Mouse (Mus musculus): ENCODE measurements at regions not wholly inside any gene's neighbourhood (a gene's known extent, or its start where the extent isn't known, plus 50 kb on each side); places are given as distances from the start of the nearest gene placed in this dataset.
A peak's percentile ranks its signal among the peaks of the same experiment; 100 is the strongest.

GRCm38 (mm10) chr8:10821901-10822300 is 186.4 kb downstream of the Irs2 start:
- DNase-seq: peak in 1 of 2 experiments; percentile 10

- DNase-seq: no peak
These were observed 193.8 kb downstream of the Irs2 start for GRCm38 (mm10) chr8:10814499-10814898.

GRCm38 (mm10) chr8:10812060-10812670 is 196.1 kb downstream of the Irs2 start:
- no peak for DNase-seq

- no peak for DNase-seq
These were observed 201.2 kb downstream of the Irs2 start for GRCm38 (mm10) chr8:10807040-10807439.

- DNase-seq: no peak
These were observed 202.7 kb downstream of the Irs2 start for GRCm38 (mm10) chr8:10805405-10806151.

- DNase-seq: no peak
These were observed 203.3 kb downstream of the Irs2 start for GRCm38 (mm10) chr8:10804974-10805373.

GRCm38 (mm10) chr8:10802003-10802402 is 206.3 kb downstream of the Irs2 start:
- DNase-seq: peak; percentile 34 to 60

- DNase-seq: no peak
These were observed 206.7 kb downstream of the Irs2 start for GRCm38 (mm10) chr8:10801580-10801979.

GRCm38 (mm10) chr8:10798444-10798843 is 209.8 kb downstream of the Irs2 start:
- DNase-seq: no peak

GRCm38 (mm10) chr8:10794367-10795189 is 213.7 kb downstream of the Irs2 start:
- no peak for DNase-seq

- no peak for DNase-seq
These were observed 214.4 kb downstream of the Irs2 start for GRCm38 (mm10) chr8:10793670-10794366.

GRCm38 (mm10) chr8:10788496-10789200 is 219.6 kb downstream of the Irs2 start:
- peak in 1 of 2 experiments; percentile 48 for DNase-seq

- no peak for DNase-seq
These were observed 222.5 kb downstream of the Irs2 start for GRCm38 (mm10) chr8:10785801-10786200.

- no peak for DNase-seq
These were observed 222.9 kb downstream of the Irs2 start for GRCm38 (mm10) chr8:10785311-10785710.

GRCm38 (mm10) chr8:10784481-10784880 is 223.8 kb downstream of the Irs2 start:
- no peak for DNase-seq

GRCm38 (mm10) chr8:10781860-10782259 is 226.4 kb downstream of the Irs2 start:
- no peak for DNase-seq

- DNase-seq: no peak
These were observed 228.6 kb downstream of the Irs2 start for GRCm38 (mm10) chr8:10779636-10780035.

- no peak for DNase-seq
These were observed 232.9 kb downstream of the Irs2 start for GRCm38 (mm10) chr8:10775202-10776010.

GRCm38 (mm10) chr8:10774778-10775177 is 233.5 kb downstream of the Irs2 start:
- DNase-seq: no peak

GRCm38 (mm10) chr8:10768181-10768580 is 240.1 kb downstream of the Irs2 start:
- DNase-seq: no peak

- DNase-seq: no peak
These were observed 244.4 kb downstream of the Irs2 start for GRCm38 (mm10) chr8:10763907-10764306.
